In the genomic region with DNA sequence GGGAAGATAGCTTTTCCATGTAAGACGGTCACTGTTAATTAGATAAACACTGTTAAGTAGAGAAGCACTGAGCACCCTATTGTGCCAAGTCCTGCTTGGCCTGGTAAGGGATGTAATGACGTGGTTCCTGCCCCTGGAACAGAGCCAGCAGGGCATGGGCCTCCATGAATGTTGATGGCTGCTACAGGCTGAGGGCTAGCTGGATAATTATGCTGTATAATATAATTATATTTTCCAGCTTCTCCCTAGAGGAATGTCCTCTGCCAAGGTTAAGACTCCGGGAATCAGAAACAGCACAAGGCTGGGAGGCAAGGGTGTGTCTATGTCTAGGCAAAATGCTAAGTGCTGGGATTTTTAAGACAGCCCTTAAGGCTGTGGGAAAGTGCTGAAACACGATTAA, we compare ENCODE assay signal across 10 mouse cellular contexts. TPM values are rescaled to one million over a fixed set of nuclear protein-coding genes. Genes with fewer than 3 reads are reported as not detected.
DNase-seq lines count a peak whose midpoint lies in the region; ATAC-seq lines count a peak whose summit lies in the region.
"Had no signal": no experiment of that assay in that cellular context is flagged by ENCODE, and none has a peak within 500 bp of the region (broad histone marks: within the 10 kb centered on the region; RNA-seq: fewer than 3 reads in every experiment).

No protein-coding gene starts in this region.

- no peaks in the 10 kb centered on the region for H3K4me1 ChIP-seq in neural tube, embryonic 13.5 days (replicated peaks)
- no peaks in the 10 kb centered on the region for H3K4me1 ChIP-seq in neural tube, embryonic 15.5 days
- no peaks in the 10 kb centered on the region for H3K4me1 ChIP-seq in embryonic facial prominence, embryonic 15.5 days
- H3K4me1 ChIP-seq in midbrain, embryonic 16.5 days (ENCODE audit: control insufficient read depth, insufficient read depth, low read length) = no peaks in the 10 kb centered on the region
- H3K4me1 ChIP-seq: embryonic facial prominence, embryonic 12.5 days had no signal

- peak; percentile 13 to 21 for DNase-seq in heart, postnatal 10 days
- no peak for DNase-seq in heart, adult 9 months (ENCODE audit: low spot score in 2 of 2)

- no peak overlapping the region for H3K27ac ChIP-seq in neural tube, embryonic 13.5 days (replicated peaks)
- H3K27ac ChIP-seq in neural tube, embryonic 15.5 days (replicated peaks) = no peak overlapping the region
- no peak overlapping the region for H3K27ac ChIP-seq in embryonic facial prominence, embryonic 15.5 days (replicated peaks)
- H3K27ac ChIP-seq in midbrain, embryonic 16.5 days (ENCODE audit: low read length) = no peak overlapping the region
- H3K27ac ChIP-seq: embryonic facial prominence, embryonic 12.5 days; layer of hippocampus, adult 2 months had no signal

- H3K9ac ChIP-seq in neural tube, embryonic 13.5 days = no peak overlapping the region
- no peak overlapping the region for H3K9ac ChIP-seq in neural tube, embryonic 15.5 days (replicated peaks)
- no peak overlapping the region for H3K9ac ChIP-seq in embryonic facial prominence, embryonic 15.5 days
- H3K9ac ChIP-seq in midbrain, embryonic 16.5 days (ENCODE audit: low read depth, low read length) = no peak overlapping the region
- H3K9ac ChIP-seq: embryonic facial prominence, embryonic 12.5 days had no signal

- no peaks in the 10 kb centered on the region for H3K27me3 ChIP-seq in neural tube, embryonic 13.5 days
- no peaks in the 10 kb centered on the region for H3K27me3 ChIP-seq in neural tube, embryonic 15.5 days (replicated peaks)
- H3K27me3 ChIP-seq in embryonic facial prominence, embryonic 15.5 days = no peaks in the 10 kb centered on the region
- no peaks in the 10 kb centered on the region for H3K27me3 ChIP-seq in midbrain, embryonic 16.5 days (ENCODE audit: control insufficient read depth, insufficient read depth, low read depth, low read length)
- H3K27me3 ChIP-seq: embryonic facial prominence, embryonic 12.5 days had no signal

- H3K4me2 ChIP-seq in neural tube, embryonic 13.5 days = no peak overlapping the region
- H3K4me2 ChIP-seq in neural tube, embryonic 15.5 days = no peak overlapping the region
- H3K4me2 ChIP-seq in embryonic facial prominence, embryonic 15.5 days (replicated peaks) = no peak overlapping the region
- no peak overlapping the region for H3K4me2 ChIP-seq in midbrain, embryonic 16.5 days (ENCODE audit: low read length)
- H3K4me2 ChIP-seq: embryonic facial prominence, embryonic 12.5 days had no signal

- no peak overlapping the region for H3K4me3 ChIP-seq in neural tube, embryonic 13.5 days
- no peak overlapping the region for H3K4me3 ChIP-seq in neural tube, embryonic 15.5 days (replicated peaks)
- no peak overlapping the region for H3K4me3 ChIP-seq in embryonic facial prominence, embryonic 15.5 days (replicated peaks)
- H3K4me3 ChIP-seq in midbrain, embryonic 16.5 days (ENCODE audit: low read depth, low read length) = no peak overlapping the region
- H3K4me3 ChIP-seq: embryonic facial prominence, embryonic 12.5 days; layer of hippocampus, adult 2 months had no signal

- peak; percentile 36; the same call in 1 of the 2 replicates for ATAC-seq in neural tube, embryonic 13.5 days (ENCODE audit: low read depth)
- ATAC-seq in neural tube, embryonic 15.5 days (ENCODE audit: low FRiP score) = no peak
- ATAC-seq in embryonic facial prominence, embryonic 15.5 days (ENCODE audit: insufficient number of reproducible peaks, low FRiP score, low TSS enrichment, low read depth) = peak; percentile 63; the same call in 1 of the 2 replicates
- ATAC-seq in midbrain, embryonic 16.5 days = peak; percentile 68; the same call in 1 of the 2 replicates
- ATAC-seq in cerebellum, adult (ENCODE audit: insufficient number of reproducible peaks, low FRiP score, low TSS enrichment) = no peak

- intact Hi-C loops in heart, postnatal 10 days (cut with DNase I) = no loop called here

- peaks cover 44% of the 10 kb centered on the region for H3K36me3 ChIP-seq in neural tube, embryonic 13.5 days
- peaks cover 36% of the 10 kb centered on the region for H3K36me3 ChIP-seq in neural tube, embryonic 15.5 days
- H3K36me3 ChIP-seq in embryonic facial prominence, embryonic 15.5 days = peaks cover 23% of the 10 kb centered on the region
- peaks cover 10% of the 10 kb centered on the region for H3K36me3 ChIP-seq in midbrain, embryonic 16.5 days (ENCODE audit: control insufficient read depth, insufficient read depth, low read length)

- 68% methylated on average over 4 of the region's 4 CpGs for WGBS in neural tube, embryonic 13.5 days
- WGBS in neural tube, embryonic 15.5 days = 66% methylated on average over 4 of the region's 4 CpGs
- WGBS in embryonic facial prominence, embryonic 15.5 days = 51% methylated on average over 4 of the region's 4 CpGs
- WGBS in midbrain, embryonic 16.5 days = 57% methylated on average over 4 of the region's 4 CpGs

- no peaks in the 10 kb centered on the region for H3K9me3 ChIP-seq in neural tube, embryonic 13.5 days
- no peaks in the 10 kb centered on the region for H3K9me3 ChIP-seq in neural tube, embryonic 15.5 days (replicated peaks)
- no peaks in the 10 kb centered on the region for H3K9me3 ChIP-seq in embryonic facial prominence, embryonic 15.5 days (replicated peaks)
- no peaks in the 10 kb centered on the region for H3K9me3 ChIP-seq in midbrain, embryonic 16.5 days (replicated peaks; ENCODE audit: control insufficient read depth, low read length, poor library complexity, severe bottlenecking)
- H3K9me3 ChIP-seq: embryonic facial prominence, embryonic 12.5 days had no signal

RNA-seq across cellular contexts. Expression of a gene that starts 7.0 kb away (rescaled TPM):
- 1 to 10 TPM; 3.0 to 3.7 TPM for total RNA-seq in heart, postnatal 10 days (2021)
- 0.17 and 0.26 TPM in 2 replicates for polyA plus RNA-seq in neural tube, embryonic 13.5 days (2015; fragmentation: Nextera tagmentation; extraction: Ambion mirVana)
- polyA plus RNA-seq in neural tube, embryonic 15.5 days (2015; fragmentation: Nextera tagmentation; extraction: Ambion mirVana) = 0.17 and 0.20 TPM in 2 replicates
- polyA plus RNA-seq in embryonic facial prominence, embryonic 15.5 days (2015; fragmentation: Nextera tagmentation; extraction: Ambion mirVana) = 0.28 TPM in 2 replicates
- polyA plus RNA-seq in midbrain, embryonic 16.5 days (2015; fragmentation: Nextera tagmentation; extraction: Ambion mirVana) = 0.15 TPM in 1 of 2 replicates, not detected in the other
- polyA plus RNA-seq: embryonic facial prominence, embryonic 12.5 days; heart, embryonic 16.5 days had no signal

RNA-seq across cellular contexts. Expression of a gene that starts 39.9 kb away (rescaled TPM):
- total RNA-seq in heart, postnatal 10 days (2021) = 10 to 100 TPM; 17.5 to 20.2 TPM
- polyA plus RNA-seq in neural tube, embryonic 13.5 days (2015; fragmentation: Nextera tagmentation; extraction: Ambion mirVana) = 8.7 and 10.2 TPM in 2 replicates
- polyA plus RNA-seq in neural tube, embryonic 15.5 days (2015; fragmentation: Nextera tagmentation; extraction: Ambion mirVana) = 8.7 and 8.9 TPM in 2 replicates
- 10.3 and 10.5 TPM in 2 replicates for polyA plus RNA-seq in embryonic facial prominence, embryonic 15.5 days (2015; fragmentation: Nextera tagmentation; extraction: Ambion mirVana)
- polyA plus RNA-seq in midbrain, embryonic 16.5 days (2015; fragmentation: Nextera tagmentation; extraction: Ambion mirVana) = 10.9 and 11.1 TPM in 2 replicates

Comparison
In these comparisons a context has a peak if more than half of its experiments do, and no peak if none do; other contexts are left out.
1. DNase-seq: peak in heart, postnatal 10 days (2 of 2); none in heart, adult 9 months (0 of 2).
2. ATAC-seq: peak in neural tube, embryonic 13.5 days (single experiment), embryonic facial prominence, embryonic 15.5 days (single experiment) and midbrain, embryonic 16.5 days (single experiment); none in neural tube, embryonic 15.5 days (single experiment) and cerebellum, adult (single experiment).